Mouse (Mus musculus) activated CD4-positive, CD25-positive, alpha-beta regulatory T cell, adult 4 months (primary cell): Measurements from ENCODE around the gene Myh7. TPM values are rescaled to one million over a fixed set of nuclear protein-coding genes. Genes with fewer than 3 reads are reported as not detected.
"Not testable (repeated sequence)": the region's sequence is repeated elsewhere in the genome, so short reads cannot be mapped to it uniquely, and the experiment has no call there.

ENCODE experiments used
- ATAC-seq: one replicate; pipeline ENCODE4 v1.8.0; 2017
- polyA plus RNA-seq, 2 experiments: library from polyadenylated mRNA; unstranded; fragments of 100-300 nt; shearing (Covaris generic); gene quantifications; one replicate each; pipeline ENCODE4 v1.2.1; 2017

Gene Myh7
- polyA plus RNA-seq, 2 experiments from 2014 or later, result not detected

GRCm38 (mm10) chr14:54967874-54968273, 26.6 kb downstream of the Myh7 start:
- no peak for ATAC-seq

- ATAC-seq, result no peak
These were observed 28.0 kb downstream of the Myh7 start, which contains the start of gene Myh6 for GRCm38 (mm10) chr14:54966320-54966977. Gene Myh6 (minus strand): TSS chr14:54966927.

DNA sequence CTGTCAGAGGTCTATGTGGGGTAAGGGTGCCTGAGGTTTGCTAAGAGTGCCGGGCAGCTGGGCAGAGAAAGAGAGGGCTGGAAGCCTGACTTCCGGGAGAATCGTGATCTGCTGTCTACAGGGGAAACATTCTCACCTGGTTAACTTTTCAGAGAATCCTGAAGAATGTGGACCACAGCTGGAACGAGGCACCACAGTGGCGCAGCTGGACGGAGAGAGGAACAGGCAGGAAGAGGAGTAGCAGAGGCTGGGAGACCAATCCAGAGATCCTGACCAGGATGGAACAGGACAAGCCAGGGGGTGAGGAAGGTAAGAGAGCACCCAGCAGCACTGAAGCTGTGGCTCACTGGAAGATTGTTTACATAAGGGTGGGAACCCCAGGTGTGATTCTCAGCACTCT, 28.8 kb downstream of the Myh7 start:
- ATAC-seq, result no peak

DNA sequence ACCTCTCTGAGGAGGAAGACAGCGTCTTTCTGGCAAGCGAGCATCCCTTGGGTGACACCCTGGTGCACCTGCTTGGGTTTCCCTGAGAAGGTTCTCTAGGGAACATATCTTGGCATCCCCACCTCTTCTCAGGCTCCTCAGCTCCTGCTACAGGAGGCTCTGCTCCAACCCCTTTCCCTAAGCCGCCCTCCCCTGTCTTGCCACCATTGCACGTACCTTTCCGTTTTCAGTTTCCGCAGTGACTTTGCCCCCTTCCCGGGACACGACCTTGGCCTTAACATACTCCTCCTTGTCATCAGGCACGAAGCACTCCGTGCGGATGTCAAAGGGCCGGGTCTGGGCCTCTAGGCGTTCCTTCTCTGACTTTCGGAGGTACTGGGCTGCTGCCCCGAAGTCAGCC, 29.4 kb downstream of the Myh7 start:
- no peak for ATAC-seq

- no peak for ATAC-seq
These were observed 30.7 kb downstream of the Myh7 start for GRCm38 (mm10) chr14:54963727-54964126.

DNA sequence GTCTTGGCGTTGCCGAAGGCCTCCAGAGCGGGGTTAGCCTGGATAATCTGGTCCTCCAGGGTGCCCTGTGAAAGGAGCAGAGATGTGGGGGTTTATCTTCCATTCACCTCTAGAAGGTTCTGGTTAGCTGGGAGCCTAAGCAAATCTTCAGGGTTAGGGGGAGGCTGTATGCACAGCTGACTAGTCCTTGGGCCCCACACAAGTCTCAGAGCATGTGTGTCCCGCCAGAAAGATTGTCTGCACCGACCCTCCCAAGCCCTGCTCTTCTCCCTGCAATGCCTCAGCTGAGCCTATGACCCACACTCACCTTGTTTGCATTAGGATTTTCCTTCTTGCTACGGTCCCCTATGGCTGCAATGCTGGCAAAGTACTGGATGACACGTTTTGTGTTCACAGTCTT, 31.7 kb downstream of the Myh7 start:
- ATAC-seq, result no peak

DNA sequence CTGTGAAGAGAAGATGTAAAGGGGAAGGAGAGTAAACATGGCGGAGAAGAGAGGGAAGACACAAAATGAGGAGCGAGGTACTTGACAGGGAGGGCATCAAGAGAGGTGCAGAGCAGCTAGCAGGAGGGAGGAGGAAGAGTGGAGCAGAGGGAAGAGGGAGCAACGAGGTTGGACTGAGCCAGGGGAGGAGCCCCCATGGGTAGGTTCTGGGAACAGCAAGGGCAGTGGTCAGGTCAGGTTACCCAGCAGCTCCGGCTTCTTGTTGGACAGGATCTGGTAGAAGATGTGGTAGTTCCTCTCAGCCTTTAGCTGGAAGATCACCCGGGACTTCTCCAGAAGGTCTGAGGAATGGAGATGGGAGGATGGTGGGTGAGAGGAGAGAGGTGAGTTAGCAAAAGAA, 32.9 kb downstream of the Myh7 start:
- no peak for ATAC-seq

GRCm38 (mm10) chr14:54960769-54961168, 33.7 kb downstream of the Myh7 start:
- no peak for ATAC-seq

DNA sequence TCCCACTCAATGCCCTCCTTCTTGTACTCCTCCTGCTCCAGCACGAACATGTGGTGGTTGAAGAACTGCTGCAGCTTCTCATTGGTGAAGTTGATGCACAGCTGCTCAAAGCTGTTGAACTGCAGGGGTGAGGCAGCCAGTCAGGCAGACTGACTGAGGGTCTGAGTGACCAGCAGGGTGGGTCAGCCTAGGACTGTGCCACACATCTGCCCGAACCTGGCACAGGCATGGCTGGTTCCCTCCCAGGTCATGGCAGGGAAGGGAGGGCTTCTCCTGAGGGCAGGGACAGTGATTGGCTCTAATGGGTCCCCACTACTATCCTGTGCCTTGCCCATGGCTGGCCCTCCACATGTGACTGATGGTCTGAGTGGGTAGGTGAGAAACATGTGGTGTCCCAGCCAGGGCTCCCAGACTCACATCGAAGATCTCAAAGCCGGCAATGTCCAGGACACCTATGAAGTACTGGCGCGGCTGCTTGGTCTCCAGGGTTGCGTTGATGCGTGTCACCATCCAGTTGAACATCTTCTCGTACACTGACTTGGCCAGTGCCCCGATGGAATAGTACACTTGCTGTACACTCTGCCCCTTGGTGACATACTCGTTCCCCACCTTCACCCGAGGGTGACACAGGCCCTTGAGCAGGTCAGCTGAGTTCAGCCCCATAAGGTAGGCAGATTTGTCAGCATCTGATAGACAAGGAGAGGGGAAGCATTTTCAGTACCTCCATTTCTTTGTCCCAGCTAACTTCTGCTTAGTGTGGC, 34.4 kb downstream of the Myh7 start:
- not testable (repeated sequence) for ATAC-seq

- no peak for ATAC-seq
These were observed 35.2 kb downstream of the Myh7 start for GRCm38 (mm10) chr14:54959197-54959596.

DNA sequence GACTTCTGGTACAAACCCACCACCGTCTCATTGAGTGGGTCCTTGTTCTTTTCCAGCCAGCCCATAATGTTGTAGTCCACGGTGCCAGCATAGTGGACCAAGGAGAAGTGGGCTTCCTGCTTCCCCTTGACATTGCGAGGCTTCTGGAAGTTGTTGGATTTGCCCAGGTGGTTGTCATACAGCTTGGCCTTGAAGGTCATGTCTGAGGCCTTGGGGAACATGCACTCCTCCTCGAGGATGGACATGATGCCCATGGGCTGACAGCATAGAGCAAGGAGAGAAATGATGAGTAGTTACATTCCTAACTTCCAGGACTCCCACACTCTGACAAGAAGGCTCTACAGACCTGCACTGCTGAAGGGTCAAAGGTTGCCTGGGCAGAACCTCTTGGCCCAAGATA, 35.9 kb downstream of the Myh7 start:
- no peak for ATAC-seq

- no peak for ATAC-seq
These were observed 37.9 kb downstream of the Myh7 start for GRCm38 (mm10) chr14:54956533-54956932.

- no peak for ATAC-seq
These were observed 38.9 kb downstream of the Myh7 start for GRCm38 (mm10) chr14:54955481-54955880.

GRCm38 (mm10) chr14:54954474-54954873, 40.0 kb downstream of the Myh7 start:
- ATAC-seq, result no peak

GRCm38 (mm10) chr14:54953664-54954206, 40.7 kb downstream of the Myh7 start:
- ATAC-seq, result no peak

- ATAC-seq, result no peak
These were observed 42.8 kb downstream of the Myh7 start for GRCm38 (mm10) chr14:54951587-54951986.

GRCm38 (mm10) chr14:54950493-54950892, 43.9 kb downstream of the Myh7 start:
- ATAC-seq, result no peak

GRCm38 (mm10) chr14:54948781-54949180, 45.6 kb downstream of the Myh7 start:
- no peak for ATAC-seq

DNA sequence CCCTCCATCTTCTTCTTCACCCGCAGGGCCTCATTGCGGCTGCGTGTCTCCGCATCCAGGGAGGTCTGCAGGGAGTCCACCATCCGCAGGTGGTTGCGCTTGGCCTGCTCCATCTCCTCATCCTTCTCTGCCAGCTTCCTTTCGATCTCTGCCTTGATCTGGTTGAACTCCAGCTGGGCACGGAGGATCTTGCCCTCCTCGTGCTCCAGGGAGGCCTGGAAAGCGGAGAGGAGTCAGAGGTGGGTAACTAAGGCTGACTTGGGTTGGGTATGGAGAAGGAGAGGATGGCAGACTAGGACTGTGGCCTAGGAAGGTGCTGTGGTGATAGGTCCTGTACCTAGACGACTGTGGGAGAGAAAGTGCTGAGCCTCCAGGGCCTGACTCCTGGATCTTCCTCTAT, 47.4 kb downstream of the Myh7 start:
- not testable (repeated sequence) for ATAC-seq

GRCm38 (mm10) chr14:54945975-54946704, 48.3 kb downstream of the Myh7 start:
- ATAC-seq, result no peak

- ATAC-seq, result no peak
These were observed 49.5 kb downstream of the Myh7 start for GRCm38 (mm10) chr14:54944939-54945338.

DNA sequence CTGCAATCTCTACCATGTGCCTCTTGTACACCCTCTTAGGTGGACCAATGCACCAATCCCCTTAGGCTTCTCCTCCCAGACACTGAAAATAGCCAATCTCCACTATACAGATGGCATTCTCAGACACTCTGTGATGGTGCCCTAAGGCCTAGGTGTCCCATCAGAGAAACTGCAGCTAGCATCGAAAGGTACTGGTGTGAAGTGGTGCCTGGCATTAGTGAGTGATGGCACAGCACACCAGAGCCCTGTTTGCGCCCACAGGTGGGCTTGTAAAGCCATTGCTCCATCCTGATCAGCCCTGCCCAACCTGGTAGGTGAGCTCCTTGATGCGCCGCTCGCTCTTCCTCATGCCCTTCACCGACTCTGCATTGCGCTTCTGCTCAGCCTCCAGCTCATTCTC, 50.5 kb downstream of the Myh7 start:
- no peak for ATAC-seq

DNA sequence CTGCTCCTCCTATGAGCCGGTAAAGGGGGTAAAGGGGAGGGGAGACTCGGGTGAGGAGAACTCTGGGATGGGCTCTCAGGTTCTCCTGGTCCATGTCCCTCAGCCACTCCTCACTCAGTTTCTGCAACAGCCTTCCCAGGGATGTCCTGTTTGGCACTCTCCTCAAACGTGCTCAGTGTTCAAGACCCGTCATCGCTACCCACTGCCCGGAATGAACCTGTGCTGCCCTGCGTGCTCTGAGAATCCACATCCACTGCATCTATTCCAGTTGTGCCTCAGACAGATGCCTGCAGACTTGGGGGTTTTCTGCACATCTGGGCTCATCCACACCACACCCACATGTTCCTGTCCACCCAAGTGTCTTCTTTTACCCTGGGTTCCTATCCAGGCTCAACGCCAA, 51.9 kb downstream of the Myh7 start:
- ATAC-seq, result no peak
